Mouse (Mus musculus): ENCODE measurements around the gene Slc30a4. TPM values are rescaled to one million over a fixed set of nuclear protein-coding genes. Genes with fewer than 3 reads are reported as not detected.

Gene Slc30a4
- polyA plus RNA-seq, 1 experiment from 2014 or later = 10.8 TPM

DNA sequence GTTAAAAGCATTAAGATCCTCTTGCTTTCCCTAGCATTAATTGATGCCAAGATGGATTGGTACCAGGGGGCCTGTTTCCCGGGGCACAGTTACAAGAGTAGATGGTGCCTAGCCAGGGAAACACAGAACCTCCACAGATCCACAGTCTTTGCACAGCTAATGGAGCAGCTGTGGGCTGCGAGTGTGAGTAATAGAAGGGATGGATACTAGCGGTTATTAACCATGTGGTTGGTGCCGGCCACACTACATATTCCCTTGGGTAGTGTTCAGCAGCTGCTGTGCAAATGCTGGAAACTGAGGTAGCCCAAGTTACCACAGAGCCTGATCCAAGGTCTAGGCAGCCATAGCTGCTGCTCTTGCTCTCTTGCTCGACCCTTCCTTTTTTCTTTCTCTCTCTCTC, 30.7 kb downstream of the Slc30a4 start:
- Histone ChIP-seq H3K27me3 (replicated peaks) (no peaks in the 10 kb centered on the region), H3K4me3 (replicated peaks) (no peak overlapping the region), H3K27ac (no peak overlapping the region), H3K9ac (no peak overlapping the region), H3K4me1 (replicated peaks) (no peaks in the 10 kb centered on the region), H3K36me3 (no peaks in the 10 kb centered on the region), H3K4me2 (replicated peaks) (no peak overlapping the region), H3K9me3 (no peaks in the 10 kb centered on the region)
- ATAC-seq = no peak
- 76% methylated on average over 5 of the region's 5 CpGs for WGBS

DNA sequence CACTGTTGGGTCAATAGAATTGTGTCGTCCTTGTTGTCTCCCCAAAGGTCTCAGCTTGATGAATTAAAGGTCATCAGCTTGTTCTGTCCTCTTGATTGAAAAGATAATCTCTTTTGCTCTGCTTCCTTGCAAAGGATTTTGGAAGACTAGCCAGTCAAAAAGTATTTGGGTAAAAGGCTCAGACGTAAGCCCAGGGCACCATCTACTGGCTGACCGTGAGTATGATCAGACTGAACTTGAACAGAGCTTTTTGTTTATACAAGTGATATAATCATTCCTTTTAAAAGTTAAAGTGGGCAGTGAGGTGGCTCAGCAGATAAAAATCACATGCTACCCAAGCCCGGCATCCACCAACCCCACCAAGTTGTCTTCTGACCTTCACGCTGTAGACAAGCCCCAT, 34.6 kb downstream of the Slc30a4 start:
- Histone ChIP-seq H3K4me1 (replicated peaks) (no peaks in the 10 kb centered on the region), H3K27ac (no peak overlapping the region), H3K9ac (no peak overlapping the region), H3K4me2 (replicated peaks) (no peak overlapping the region), H3K9me3 (no peaks in the 10 kb centered on the region), H3K36me3 (no peaks in the 10 kb centered on the region), H3K4me3 (replicated peaks) (no peak overlapping the region), H3K27me3 (replicated peaks) (no peaks in the 10 kb centered on the region)
- 25% methylated on average over 5 of the region's 5 CpGs for WGBS
- ATAC-seq = no peak

DNA sequence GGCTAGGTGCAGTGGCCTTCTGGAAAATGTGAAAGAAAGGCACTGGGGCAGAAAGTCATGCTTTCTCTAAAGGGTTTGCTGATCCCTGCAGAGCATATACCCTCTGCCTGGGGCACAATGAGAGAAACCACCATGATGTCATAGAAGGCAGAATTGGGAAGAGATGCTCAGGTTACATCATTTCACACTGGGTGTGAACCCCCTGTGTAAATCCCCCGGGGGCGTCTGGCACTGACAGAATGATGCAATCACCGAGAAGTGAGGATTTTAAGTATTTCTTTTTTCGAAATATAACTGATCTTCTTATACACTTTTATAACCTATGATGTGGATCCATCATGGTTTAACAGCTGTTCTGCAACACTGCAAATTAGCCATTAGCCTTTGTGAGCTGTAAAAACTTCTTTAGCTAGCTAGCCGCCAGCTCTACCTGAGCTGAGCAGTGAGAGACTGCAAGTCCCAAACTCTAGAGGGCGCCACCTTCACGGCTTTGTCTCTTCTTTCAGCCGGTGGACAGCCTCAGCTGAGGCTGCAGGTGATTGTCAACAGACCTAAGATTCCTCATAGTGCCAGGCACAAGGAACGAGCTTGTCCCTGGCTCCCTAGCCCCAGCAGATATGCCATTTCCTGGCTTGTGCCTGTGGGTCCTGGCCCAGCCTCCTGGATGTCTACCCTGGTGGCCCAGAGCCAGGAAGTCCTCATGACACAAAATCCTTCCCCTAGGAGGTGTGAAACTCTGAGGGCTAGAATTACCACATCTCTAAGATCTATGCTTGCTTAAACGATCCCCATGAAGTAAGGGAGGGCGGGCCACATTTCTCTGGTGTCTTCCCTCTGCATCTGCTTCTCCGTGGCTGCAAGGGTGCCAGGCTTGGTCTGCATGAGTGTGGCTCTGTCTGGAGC, 36.2 kb downstream of the Slc30a4 start:
- Histone ChIP-seq H3K27me3 (replicated peaks) (no peaks in the 10 kb centered on the region), H3K4me3 (replicated peaks) (no peak overlapping the region), H3K36me3 (no peaks in the 10 kb centered on the region), H3K9ac (no peak overlapping the region), H3K9me3 (no peaks in the 10 kb centered on the region), H3K4me1 (replicated peaks) (no peaks in the 10 kb centered on the region), H3K27ac (no peak overlapping the region), H3K4me2 (replicated peaks) (no peak overlapping the region)
- peak; percentile 76 for ATAC-seq
- 39% methylated on average over 12 of the region's 12 CpGs for WGBS

DNA sequence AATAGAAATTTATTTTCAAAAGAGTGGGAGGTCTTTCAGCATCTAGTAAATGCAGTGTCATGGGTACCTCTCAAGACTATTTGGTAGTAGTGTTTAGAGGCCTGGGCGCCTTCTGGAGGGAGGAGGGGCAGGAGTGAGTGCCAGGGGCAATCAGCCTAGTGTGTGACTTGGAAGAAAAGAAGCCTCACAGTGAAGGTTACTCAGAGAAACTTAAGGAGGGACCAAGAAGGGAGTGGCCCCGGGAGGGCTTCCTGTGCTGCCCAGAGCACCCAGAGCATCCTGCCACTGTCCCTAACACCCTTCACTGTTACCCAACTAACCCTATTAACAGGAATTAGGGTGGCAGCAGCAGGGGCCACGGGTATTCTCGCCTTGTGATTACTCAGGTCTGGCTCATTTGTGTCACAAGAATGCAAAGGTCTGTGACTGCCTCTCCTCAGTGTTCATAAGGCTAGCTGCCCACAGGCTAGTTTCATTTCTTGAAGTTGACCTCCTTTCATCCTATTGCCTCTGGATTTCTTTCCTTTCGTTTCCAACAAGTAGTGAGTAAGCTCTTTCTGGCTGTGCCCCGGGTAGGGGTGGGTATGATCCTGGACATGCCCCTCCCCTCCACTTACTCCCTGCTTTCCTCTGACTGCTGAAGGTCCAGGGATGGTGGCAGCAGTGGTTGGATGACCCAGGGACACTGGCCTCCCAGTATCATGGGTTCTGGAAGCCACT, 37.0 kb downstream of the Slc30a4 start:
- no peak overlapping the region for H3K4me3 ChIP-seq (replicated peaks)
- no peak overlapping the region for H3K4me2 ChIP-seq (replicated peaks)
- H3K36me3 ChIP-seq = no peaks in the 10 kb centered on the region
- ATAC-seq = 0 out of 2 replicates have a peak, but pooled peaks have one; percentile 21
- H3K4me1 ChIP-seq (replicated peaks) = no peaks in the 10 kb centered on the region
- H3K9ac ChIP-seq = no peak overlapping the region
- no peaks in the 10 kb centered on the region for H3K9me3 ChIP-seq
- 49% methylated on average over 6 of the region's 6 CpGs for WGBS
- H3K27me3 ChIP-seq (replicated peaks) = no peaks in the 10 kb centered on the region
- H3K27ac ChIP-seq = no peak overlapping the region

DNA sequence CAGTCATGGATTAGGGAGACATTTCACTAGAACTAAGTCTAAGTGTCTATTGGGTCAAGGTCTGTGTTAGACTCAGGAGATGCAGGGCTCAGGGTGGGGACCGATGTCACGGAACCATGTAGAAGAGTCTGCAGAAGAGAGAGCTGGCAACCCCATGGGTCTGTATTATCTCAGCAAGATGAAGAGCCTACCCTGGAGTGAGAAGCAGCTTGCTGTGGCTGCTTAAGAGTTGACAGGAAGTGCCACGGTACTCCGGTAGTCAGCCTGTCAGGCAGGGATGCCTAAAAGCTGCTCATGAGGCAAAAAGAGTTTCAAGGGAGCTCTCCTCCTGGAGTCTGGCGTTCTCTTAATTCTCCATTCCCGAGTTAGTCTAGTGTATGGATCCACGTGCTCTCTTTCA, 42.6 kb downstream of the Slc30a4 start:
- no peak overlapping the region for H3K9ac ChIP-seq
- H3K4me1 ChIP-seq (replicated peaks) = peaks cover 3% of the 10 kb centered on the region; the same call in 1 of the 2 replicates
- no peak overlapping the region for H3K4me2 ChIP-seq (replicated peaks)
- H3K27me3 ChIP-seq (replicated peaks) = no peaks in the 10 kb centered on the region
- no peak overlapping the region for H3K27ac ChIP-seq
- H3K4me3 ChIP-seq (replicated peaks) = no peak overlapping the region
- 71% methylated on average over 7 of the region's 7 CpGs for WGBS
- no peak for ATAC-seq
- H3K9me3 ChIP-seq = no peaks in the 10 kb centered on the region
- H3K36me3 ChIP-seq = no peaks in the 10 kb centered on the region

DNA sequence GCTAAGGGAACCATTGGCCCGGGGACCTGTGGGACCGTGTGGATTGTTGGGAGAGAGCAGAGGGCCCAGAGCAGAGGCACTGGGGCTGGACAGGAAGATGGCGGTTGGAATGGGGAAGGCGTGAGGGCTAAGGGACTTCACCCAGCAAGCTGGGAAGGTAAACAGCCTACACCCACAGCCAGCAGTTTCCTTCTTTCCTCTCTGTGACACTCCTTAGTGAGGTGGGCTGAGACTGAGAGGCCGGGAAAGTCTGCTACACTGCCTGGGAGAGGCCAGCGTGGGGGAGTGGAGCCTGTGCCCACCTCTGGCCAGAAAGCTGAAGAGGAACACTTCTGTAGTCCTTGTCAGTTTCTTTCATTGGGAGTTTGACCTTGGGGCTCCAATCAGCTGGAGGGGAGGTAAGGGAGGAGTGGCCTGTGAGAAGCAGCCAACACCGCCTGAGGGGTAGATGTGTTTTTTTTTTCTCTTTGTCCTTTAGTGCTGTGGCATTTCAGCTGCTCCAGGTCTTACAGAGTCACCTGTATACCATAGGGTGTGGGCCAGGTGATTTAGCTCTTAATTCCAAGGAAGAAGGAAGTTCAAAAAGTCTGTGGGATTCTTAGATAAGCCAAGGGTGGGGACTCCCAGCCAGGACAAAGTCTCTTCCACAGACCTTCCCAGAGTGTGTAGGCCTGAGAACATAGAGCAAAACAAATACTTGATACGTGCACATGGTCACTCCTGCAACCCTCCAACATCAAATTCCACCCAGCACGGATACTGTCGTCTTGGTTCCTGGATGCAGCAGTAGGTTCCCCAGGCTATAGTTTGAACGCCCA, 44.5 kb downstream of the Slc30a4 start:
- peak overlapping the region; percentile 41 for H3K4me2 ChIP-seq (replicated peaks)
- peak; percentile 95 for ATAC-seq
- 66% methylated on average over 11 of the region's 11 CpGs for WGBS

DNA sequence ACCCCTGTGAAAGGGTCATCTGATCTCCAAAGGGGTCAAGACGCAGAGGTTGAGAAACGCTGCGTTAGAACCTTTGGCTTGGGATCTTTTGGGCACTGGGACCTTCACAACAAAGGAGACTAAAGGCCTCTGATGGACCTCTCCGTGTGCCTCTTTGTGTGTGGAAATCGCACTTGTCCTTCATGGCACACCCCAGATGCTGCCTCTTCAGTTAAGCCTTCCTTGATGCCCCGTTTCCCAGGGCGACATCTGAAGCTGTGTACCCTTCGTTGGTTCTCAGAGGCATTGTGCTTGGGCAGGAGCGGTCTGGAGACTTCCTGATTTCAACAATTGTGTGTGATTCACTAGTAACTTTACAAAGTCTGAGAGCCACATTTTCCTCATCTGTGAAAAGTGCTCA, 45.7 kb downstream of the Slc30a4 start:
- Histone ChIP-seq H3K4me3 (replicated peaks) (no peak overlapping the region), H3K4me1 (replicated peaks) (peaks cover 3% of the 10 kb centered on the region; the same call in 1 of the 2 replicates), H3K27me3 (replicated peaks) (no peaks in the 10 kb centered on the region), H3K9me3 (no peaks in the 10 kb centered on the region), H3K36me3 (no peaks in the 10 kb centered on the region), H3K4me2 (replicated peaks) (no peak overlapping the region), H3K27ac (peak overlapping the region; percentile 95), H3K9ac (no peak overlapping the region)
- WGBS = 54% methylated on average over 9 of the region's 9 CpGs
- no peak for ATAC-seq

More for the DNA sequence above, 44.5 kb downstream of the Slc30a4 start:
- peaks cover 3% of the 10 kb centered on the region; the same call in 1 of the 2 replicates for H3K4me1 ChIP-seq (replicated peaks)
- H3K4me3 ChIP-seq (replicated peaks) = no peak overlapping the region
- no peaks in the 10 kb centered on the region for H3K9me3 ChIP-seq
- peak overlapping the region; percentile 95 for H3K27ac ChIP-seq
- no peaks in the 10 kb centered on the region for H3K27me3 ChIP-seq (replicated peaks)
- H3K36me3 ChIP-seq = no peaks in the 10 kb centered on the region
- H3K9ac ChIP-seq = no peak overlapping the region

DNA sequence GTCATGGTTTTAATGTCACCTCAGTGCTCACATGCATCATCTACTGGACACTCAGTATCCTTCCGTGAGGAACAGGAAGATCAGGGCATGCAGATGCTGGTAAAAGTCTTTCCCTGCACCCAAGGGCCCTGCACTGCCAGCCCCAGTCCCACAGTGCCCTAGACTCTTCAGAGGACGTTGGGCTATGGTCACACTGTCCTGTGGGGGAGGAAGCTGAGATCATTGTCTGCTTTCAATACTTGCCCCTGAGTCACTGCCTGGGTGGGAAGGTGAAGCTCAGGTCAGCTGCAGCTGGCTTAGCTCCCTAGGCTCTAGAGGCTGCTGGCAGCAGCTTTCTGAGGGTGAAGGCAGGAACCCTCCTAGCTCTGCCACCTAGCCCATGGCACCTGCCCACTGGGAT, 46.4 kb downstream of the Slc30a4 start:
- no peak overlapping the region for H3K4me3 ChIP-seq (replicated peaks)
- H3K27ac ChIP-seq = no peak overlapping the region
- no peak overlapping the region for H3K9ac ChIP-seq
- 43% methylated on average over 2 of the region's 2 CpGs for WGBS
- H3K4me2 ChIP-seq (replicated peaks) = no peak overlapping the region
- H3K9me3 ChIP-seq = no peaks in the 10 kb centered on the region
- no peaks in the 10 kb centered on the region for H3K27me3 ChIP-seq (replicated peaks)
- ATAC-seq = no peak
- H3K4me1 ChIP-seq (replicated peaks) = peaks cover 3% of the 10 kb centered on the region; the same call in 1 of the 2 replicates
- no peaks in the 10 kb centered on the region for H3K36me3 ChIP-seq

DNA sequence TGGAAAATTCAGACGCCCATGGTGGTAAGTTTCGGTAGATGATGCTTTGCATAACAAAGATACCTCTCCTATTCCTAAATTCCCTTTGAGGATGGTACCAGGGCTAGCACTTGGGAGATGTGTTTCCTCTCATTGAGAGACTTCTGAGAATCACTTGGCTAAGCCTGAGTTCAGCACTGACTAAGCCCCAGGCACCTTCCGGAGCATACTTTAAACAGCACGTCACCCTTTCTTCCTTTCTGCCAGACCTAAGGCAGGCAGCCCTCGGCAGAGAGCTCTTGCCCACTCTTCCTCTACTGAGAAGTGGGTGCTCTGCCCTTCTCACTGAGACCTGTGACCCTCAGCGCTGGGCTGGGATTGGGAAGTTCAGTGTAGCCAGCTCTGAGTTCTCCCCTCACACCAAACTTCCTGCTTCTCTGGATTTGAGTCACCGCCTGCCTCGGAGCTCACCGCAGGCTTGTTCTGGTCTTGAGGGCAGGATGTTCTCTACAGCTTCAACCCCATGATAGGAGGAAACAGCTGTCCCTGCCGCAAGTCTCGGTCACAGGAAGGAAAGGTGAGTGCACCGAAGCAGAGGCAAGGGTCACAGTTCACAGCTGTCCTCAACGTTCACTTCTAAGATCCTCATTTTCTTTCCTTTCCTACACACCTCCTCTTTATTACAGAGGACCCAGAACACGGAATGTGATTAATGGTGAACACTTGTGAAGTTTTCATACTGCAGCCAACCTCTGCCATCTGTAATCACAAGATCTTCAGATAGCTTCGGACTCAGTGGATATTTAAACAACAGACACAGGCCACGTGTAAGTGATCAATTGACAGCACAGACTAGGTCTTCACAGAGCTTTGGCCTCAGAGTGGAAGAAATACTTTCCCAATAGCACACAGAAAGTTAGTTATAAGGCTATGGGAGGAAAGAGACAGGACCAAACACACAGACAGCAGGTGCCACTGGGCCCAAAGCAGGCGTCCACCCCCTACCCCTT, 50.1 kb downstream of the Slc30a4 start:
- H3K4me2 ChIP-seq (replicated peaks) = no peak overlapping the region
- H3K9me3 ChIP-seq = no peaks in the 10 kb centered on the region
- H3K27me3 ChIP-seq (replicated peaks) = no peaks in the 10 kb centered on the region
- no peak overlapping the region for H3K9ac ChIP-seq
- 0 out of 2 replicates have a peak, but pooled peaks have one; percentile 14 for ATAC-seq
- no peak overlapping the region for H3K4me3 ChIP-seq (replicated peaks)
- no peak overlapping the region for H3K27ac ChIP-seq
- 52% methylated on average over 17 of the region's 17 CpGs for WGBS
- 0 out of 2 replicates have a peak, but pooled peaks cover 3% of the 10 kb centered on the region for H3K4me1 ChIP-seq (replicated peaks)
- H3K36me3 ChIP-seq = no peaks in the 10 kb centered on the region

DNA sequence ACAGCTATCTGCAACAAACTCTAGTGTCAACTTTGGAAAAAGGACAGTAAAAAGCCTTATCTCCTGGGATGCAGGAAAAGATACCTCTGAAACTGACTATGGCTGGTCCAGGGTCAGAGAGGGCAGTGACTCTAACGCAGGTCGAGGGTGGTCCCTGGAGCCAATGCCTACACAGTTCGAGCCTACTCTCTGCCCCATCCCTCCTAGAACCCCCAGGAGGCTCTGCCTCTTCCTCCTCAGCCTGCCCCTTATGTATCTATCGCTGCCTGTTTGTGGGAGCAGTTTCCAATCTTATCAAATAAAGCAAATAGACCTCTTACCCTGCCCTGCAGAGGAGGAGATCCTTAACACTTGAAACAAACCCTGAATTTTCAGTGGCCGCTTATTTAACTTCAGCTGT, 63.8 kb downstream of the Slc30a4 start:
- Histone ChIP-seq H3K4me2 (replicated peaks) (no peak overlapping the region), H3K27me3 (replicated peaks) (peaks cover 2% of the 10 kb centered on the region; the same call in 1 of the 2 replicates), H3K4me3 (replicated peaks) (no peak overlapping the region), H3K4me1 (replicated peaks) (no peaks in the 10 kb centered on the region), H3K9ac (no peak overlapping the region), H3K27ac (no peak overlapping the region), H3K36me3 (no peaks in the 10 kb centered on the region), H3K9me3 (no peaks in the 10 kb centered on the region)
- no peak for ATAC-seq
- WGBS = 37% methylated on average over 5 of the region's 5 CpGs

DNA sequence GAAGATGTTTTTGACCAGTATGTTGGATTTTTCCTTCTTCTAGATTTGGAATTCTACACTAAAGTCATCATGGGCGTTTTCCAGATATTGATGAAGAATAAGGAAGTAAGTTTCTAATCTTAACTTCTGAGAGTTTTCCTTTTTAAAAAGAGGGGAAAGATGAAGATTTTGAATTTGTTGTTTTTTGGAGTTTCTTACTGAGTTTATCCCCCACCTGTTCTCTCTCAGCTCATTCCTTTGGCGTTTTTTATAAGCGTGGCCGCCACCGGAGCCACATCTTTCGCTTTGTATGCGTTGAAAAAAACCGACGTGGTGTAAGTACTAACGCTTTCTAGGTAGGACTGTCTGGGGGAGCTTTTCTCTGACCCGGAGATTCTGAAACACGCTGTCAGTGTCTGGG, 64.4 kb downstream of the Slc30a4 start:
- Histone ChIP-seq H3K9me3 (no peaks in the 10 kb centered on the region), H3K9ac (peak overlapping the region; percentile 36; the same call in 1 of the 2 replicates), H3K36me3 (0 out of 2 replicates have a peak, but pooled peaks cover 6% of the 10 kb centered on the region), H3K27ac (no peak overlapping the region), H3K4me1 (replicated peaks) (no peaks in the 10 kb centered on the region), H3K4me2 (replicated peaks) (peak overlapping the region; percentile 90), H3K27me3 (replicated peaks) (peaks cover 2% of the 10 kb centered on the region; the same call in 1 of the 2 replicates), H3K4me3 (replicated peaks) (peak overlapping the region; percentile 40)
- no peak for ATAC-seq
- 36% methylated on average over 12 of the region's 12 CpGs for WGBS
